Mouse (Mus musculus) liver, embryonic 13.5 days (tissue): ENCODE results near the gene Rps4x. TPM values are rescaled to one million over a fixed set of nuclear protein-coding genes. Genes with fewer than 3 reads are reported as not detected.

Source experiments
- ATAC-seq: fragments of 200-750 bp; cut with Nextera tagmentation; 2 replicates; pipeline ENCODE4 v1.8.0; 2017; ENCODE audit warnings: low read depth, mild to moderate bottlenecking, moderate number of reproducible peaks, moderate library complexity
- DNase-seq: peaks from one replicate; pipeline ENCODE4 v3.0.0; 2022
- H3K27ac ChIP-seq: fragments of 300-500 bp; sonication (generic); 2 replicates; pipeline ENCODE4 v1.5.1; 2015; ENCODE audit warnings: moderate library complexity, mild to moderate bottlenecking, inconsistent platforms
- H3K27me3 ChIP-seq: fragments of 300-500 bp; sonication (generic); 2 replicates; pipeline ENCODE4 v1.6.1; 2015; ENCODE audit warnings: mild to moderate bottlenecking, inconsistent platforms
- H3K36me3 ChIP-seq: fragments of 300-500 bp; sonication (generic); 2 replicates; pipeline ENCODE4 v1.6.1; 2015; ENCODE audit warnings: mild to moderate bottlenecking, inconsistent platforms
- H3K4me1 ChIP-seq: fragments of 300-500 bp; sonication (generic); replicated peaks from 2 replicates; pipeline ENCODE4 v1.6.1; 2015; ENCODE audit warnings: inconsistent platforms
- H3K4me2 ChIP-seq: fragments of 300-500 bp; sonication (generic); 2 replicates; pipeline ENCODE4 v1.6.1; 2015; ENCODE audit warnings: inconsistent platforms, mild to moderate bottlenecking, moderate library complexity
- H3K4me3 ChIP-seq: fragments of 300-500 bp; sonication (generic); replicated peaks from 2 replicates; pipeline ENCODE4 v1.5.1; 2015; ENCODE audit warnings: mild to moderate bottlenecking, inconsistent platforms
- H3K9ac ChIP-seq: fragments of 300-500 bp; sonication (generic); 2 replicates; pipeline ENCODE4 v1.6.1; 2015; ENCODE audit warnings: mild to moderate bottlenecking, inconsistent platforms
- H3K9me3 ChIP-seq: fragments of 300-500 bp; sonication (generic); replicated peaks from 2 replicates; pipeline ENCODE4 v1.6.1; 2016; ENCODE audit warnings: inconsistent platforms
- WGBS: fragments of 180-500 bp; shearing (Covaris S2); methylation state at CpG from one replicate; pipeline ENCODE4 v1.1.7; 2015; ENCODE audit not compliant: insufficient replicate concordance; 5-methylcytosine and 5-hydroxymethylcytosine counted together
- polyA plus RNA-seq: library from polyadenylated mRNA; unstranded; fragments of >200 nt; fragmentation: Nextera tagmentation; extraction: Ambion mirVana; gene quantifications from 2 replicates; pipeline ENCODE4 v1.2.1, GENCODE M21; 2015

The Rps4x gene
- polyA plus RNA-seq, 1 experiment from 2014 or later, result 645 TPM

DNA sequence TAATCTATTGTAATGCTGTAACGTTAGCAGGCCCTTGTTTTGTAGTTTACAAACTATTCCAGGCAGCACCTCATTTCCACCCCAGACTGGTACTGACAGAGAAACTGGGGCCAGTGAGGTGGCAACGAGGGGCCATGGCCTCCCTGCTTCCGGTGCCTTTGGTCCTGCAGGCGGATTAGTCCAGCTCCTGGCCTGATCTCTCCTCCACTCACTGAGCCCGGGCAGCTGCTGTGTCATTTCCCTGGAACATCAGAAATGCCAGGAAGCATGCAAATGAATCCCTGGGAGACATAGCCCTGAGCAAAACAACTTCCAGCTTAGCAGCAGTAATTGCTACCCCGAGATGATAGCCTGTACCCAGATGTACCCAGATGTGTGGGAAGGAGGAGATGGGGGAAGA lies 22.2 kb downstream of the Rps4x start:
- ATAC-seq (no peak), DNase-seq (no peak)
- no peaks in the 10 kb centered on the region for H3K9me3 ChIP-seq
- H3K27ac ChIP-seq, result no peak overlapping the region
- H3K27me3 ChIP-seq, result peaks cover 2% of the 10 kb centered on the region; the same call in 1 of the 2 replicates
- no peak overlapping the region for H3K4me3 ChIP-seq
- WGBS, result 40% methylated on average over 6 of the region's 6 CpGs
- no peaks in the 10 kb centered on the region for H3K36me3 ChIP-seq
- no peak overlapping the region for H3K4me2 ChIP-seq
- no peak overlapping the region for H3K9ac ChIP-seq
- H3K4me1 ChIP-seq, result peaks cover 10% of the 10 kb centered on the region; the same call in 1 of the 2 replicates

DNA sequence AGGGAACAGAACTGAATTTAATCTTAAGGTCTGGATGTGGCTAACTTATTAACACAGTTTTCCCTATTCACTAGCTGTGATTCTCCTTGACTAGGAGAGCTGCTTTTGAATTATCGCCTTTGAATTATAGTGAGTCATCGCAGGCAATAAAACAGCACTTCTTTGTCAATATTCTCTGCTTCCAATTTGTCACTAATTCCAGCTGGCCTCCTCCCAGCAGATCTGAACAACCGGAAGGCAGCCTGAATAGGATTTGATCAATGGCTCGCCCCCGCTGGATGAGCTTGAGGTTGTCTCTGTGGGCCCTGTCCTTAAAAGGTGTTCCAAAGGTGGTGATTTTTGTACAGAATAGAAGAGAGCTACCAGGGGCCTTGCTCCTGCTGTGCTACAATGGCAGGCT lies 22.7 kb downstream of the Rps4x start:
- Histone ChIP-seq H3K9me3 (no peaks in the 10 kb centered on the region), H3K4me1 (peaks cover 10% of the 10 kb centered on the region; the same call in 1 of the 2 replicates), H3K4me3 (no peak overlapping the region), H3K36me3 (no peaks in the 10 kb centered on the region), H3K9ac (no peak overlapping the region), H3K27me3 (peaks cover 2% of the 10 kb centered on the region; the same call in 1 of the 2 replicates), H3K27ac (no peak overlapping the region), H3K4me2 (no peak overlapping the region)
- no peak for ATAC-seq
- no peak for DNase-seq
- 58% methylated on average over 5 of the region's 5 CpGs for WGBS

DNA sequence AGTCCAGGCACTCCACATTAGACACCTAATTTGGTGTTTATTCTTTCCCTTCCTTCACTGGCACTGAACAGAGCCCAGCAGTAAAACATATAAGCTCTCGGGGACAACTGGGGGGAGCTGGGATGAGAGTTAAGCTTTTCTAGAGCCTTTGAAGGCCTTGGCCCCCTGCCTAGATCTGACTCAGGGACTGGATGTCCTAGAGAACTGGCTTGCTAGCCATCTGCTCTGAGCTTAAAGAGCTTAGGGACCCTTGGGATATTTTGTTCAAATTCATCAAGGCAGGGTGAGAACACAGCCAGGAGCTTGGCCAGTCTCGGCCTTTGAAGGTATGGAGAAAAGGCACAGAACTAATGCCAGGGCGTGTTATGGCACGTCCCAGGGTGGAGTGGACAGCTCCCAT lies 25.7 kb downstream of the Rps4x start:
- H3K27me3 ChIP-seq, result no peaks in the 10 kb centered on the region
- 68% methylated on average over 4 of the region's 4 CpGs for WGBS
- H3K27ac ChIP-seq, result no peak overlapping the region
- no peaks in the 10 kb centered on the region for H3K9me3 ChIP-seq
- no peaks in the 10 kb centered on the region for H3K36me3 ChIP-seq
- no peak overlapping the region for H3K4me2 ChIP-seq
- no peaks in the 10 kb centered on the region for H3K4me1 ChIP-seq
- ATAC-seq (no peak), DNase-seq (no peak)
- no peak overlapping the region for H3K4me3 ChIP-seq
- H3K9ac ChIP-seq, result no peak overlapping the region

GRCm38 (mm10) chrX:102163096-102163495 lies 26.1 kb downstream of the Rps4x start:
- Histone ChIP-seq H3K36me3 (no peaks in the 10 kb centered on the region), H3K9ac (no peak overlapping the region), H3K27ac (no peak overlapping the region), H3K27me3 (no peaks in the 10 kb centered on the region), H3K4me2 (no peak overlapping the region), H3K4me1 (0 out of 2 replicates have a peak, but pooled peaks cover under 1% of the 10 kb centered on the region), H3K9me3 (no peaks in the 10 kb centered on the region), H3K4me3 (no peak overlapping the region)
- 27% methylated on average over 2 of the region's 2 CpGs for WGBS
- ATAC-seq (no peak), DNase-seq (no peak)

DNA sequence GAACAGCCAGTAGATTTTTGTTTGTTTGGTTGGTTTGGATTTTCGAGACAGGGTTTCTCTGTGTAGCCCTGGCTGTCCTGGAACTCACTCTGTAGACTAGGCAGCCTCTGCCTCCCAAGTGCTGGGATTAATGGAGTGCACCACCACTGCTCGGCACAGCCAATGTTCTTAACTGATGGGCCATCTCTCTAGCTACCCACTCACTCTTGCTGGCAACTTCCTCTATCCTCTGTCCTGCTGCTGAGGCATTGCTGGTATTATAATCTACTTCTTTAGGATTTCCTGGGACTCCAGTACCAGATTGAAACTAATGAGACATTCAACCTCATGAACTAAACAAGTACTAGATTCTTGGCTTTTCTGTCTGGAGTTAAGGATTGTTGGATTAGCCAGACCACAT lies 28.7 kb downstream of the Rps4x start:
- H3K9ac ChIP-seq, result no peak overlapping the region
- H3K27me3 ChIP-seq, result no peaks in the 10 kb centered on the region
- H3K4me2 ChIP-seq, result no peak overlapping the region
- WGBS, result 57% methylated on average over 2 of the region's 2 CpGs
- ATAC-seq (no peak), DNase-seq (no peak)
- H3K27ac ChIP-seq, result no peak overlapping the region
- no peaks in the 10 kb centered on the region for H3K36me3 ChIP-seq
- H3K4me3 ChIP-seq, result no peak overlapping the region
- peaks cover 8% of the 10 kb centered on the region for H3K4me1 ChIP-seq
- no peaks in the 10 kb centered on the region for H3K9me3 ChIP-seq

DNA sequence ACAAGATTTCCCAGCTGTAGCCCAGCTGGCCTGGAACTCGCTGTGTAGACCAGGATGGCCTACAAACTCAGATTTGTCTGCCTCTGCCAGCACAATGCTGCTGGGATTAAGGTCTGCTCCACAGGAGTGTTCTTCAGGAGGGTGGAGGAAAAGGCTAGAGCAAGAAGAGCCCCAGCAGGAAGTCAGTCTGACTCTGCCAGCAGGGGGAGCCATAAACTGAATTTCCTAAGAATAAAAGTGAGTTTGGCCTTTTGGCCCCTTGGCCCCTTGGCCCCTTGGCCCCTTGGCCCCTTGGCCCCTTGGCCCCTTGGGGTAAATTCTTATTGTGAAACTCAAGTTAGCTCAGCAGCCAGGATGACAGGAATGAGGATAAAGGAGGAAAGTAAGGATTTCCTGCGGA lies 29.4 kb downstream of the Rps4x start:
- Histone ChIP-seq H3K4me1 (peaks cover 12% of the 10 kb centered on the region), H3K9ac (no peak overlapping the region), H3K36me3 (no peaks in the 10 kb centered on the region), H3K27me3 (no peaks in the 10 kb centered on the region), H3K27ac (no peak overlapping the region), H3K9me3 (no peaks in the 10 kb centered on the region), H3K4me2 (no peak overlapping the region), H3K4me3 (no peak overlapping the region)
- ATAC-seq, result no peak
- WGBS, result 59% methylated on average over 2 of the region's 2 CpGs
- DNase-seq, result peak; percentile 20

DNA sequence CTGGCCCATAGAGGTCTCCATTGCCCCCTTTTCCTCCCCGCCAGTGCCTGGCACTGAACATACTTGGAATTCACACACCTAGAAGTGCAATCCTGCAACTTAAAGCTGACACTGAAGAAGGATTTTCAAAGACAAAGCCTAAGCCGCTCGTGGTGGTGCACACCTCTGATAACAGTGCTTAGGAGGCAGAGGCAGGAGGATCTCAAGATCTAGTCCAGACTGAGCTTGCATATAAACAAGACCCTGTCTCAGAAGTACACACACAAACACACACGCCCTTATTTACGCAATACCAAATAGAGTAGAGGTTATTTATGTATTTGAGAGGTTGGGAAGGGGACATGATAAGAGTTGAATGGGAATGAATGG lies 31.8 kb downstream of the Rps4x start:
- ATAC-seq (no peak; the same call in 1 of the 2 replicates), DNase-seq (no peak)
- no peaks in the 10 kb centered on the region for H3K9me3 ChIP-seq
- peak overlapping the region; percentile 67 for H3K9ac ChIP-seq
- no peaks in the 10 kb centered on the region for H3K27me3 ChIP-seq
- H3K4me2 ChIP-seq, result peak overlapping the region; percentile 61
- peaks cover 16% of the 10 kb centered on the region for H3K4me1 ChIP-seq
- H3K4me3 ChIP-seq, result peak overlapping the region; percentile 72
- H3K27ac ChIP-seq, result peak overlapping the region; percentile 83
- H3K36me3 ChIP-seq, result no peaks in the 10 kb centered on the region
- 39% methylated on average over 5 of the region's 5 CpGs for WGBS

DNA sequence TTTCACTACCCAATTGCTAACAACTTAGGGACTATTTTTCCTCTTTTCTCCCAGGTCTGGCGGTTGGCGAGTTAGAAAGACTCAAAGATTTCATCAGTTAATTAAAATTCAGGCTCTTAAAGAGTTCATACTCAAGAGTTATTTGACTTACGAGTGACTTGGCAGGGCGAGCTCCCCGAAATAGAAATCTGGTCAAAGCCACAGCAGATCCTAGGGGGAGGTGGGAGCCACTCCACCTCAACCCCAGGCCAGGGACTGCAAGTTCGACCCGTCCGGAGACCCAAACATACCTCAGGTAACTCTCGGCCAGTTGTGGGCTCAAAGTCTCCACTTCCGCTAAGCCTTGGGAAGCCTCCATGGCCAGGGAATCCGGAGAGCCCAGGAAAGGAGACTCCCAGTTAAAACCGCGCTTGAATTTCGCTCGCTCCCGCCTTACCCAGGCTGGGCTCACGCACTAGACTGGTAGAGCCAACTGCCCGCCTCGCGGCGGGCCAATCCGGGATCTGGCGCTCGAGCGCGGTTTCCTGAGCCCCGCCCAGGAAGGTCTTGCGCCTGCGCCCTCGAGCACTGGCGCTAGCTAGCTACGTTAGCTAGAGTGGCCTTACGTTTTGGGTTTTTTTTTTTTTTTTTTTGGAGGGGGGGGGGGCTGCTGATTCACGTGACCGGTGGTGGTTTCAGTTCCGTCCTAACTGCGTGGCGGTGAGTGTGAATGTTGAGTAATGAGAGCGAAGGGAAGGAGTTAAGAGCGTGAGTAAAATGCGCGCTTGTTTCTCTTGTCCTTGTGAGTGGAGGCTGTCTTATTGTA lies 32.4 kb downstream of the Rps4x start, which contains the start of gene Ercc6l:
Gene Ercc6l, minus strand, starts transcription at position 474 of the 805 bp plus-strand sequence.
- Histone ChIP-seq H3K4me1 (peaks cover 16% of the 10 kb centered on the region), H3K36me3 (peaks cover 3% of the 10 kb centered on the region; the same call in 1 of the 2 replicates), H3K4me3 (peak within 1 kb of the TSS; percentile 72), H3K9me3 (no peaks in the 10 kb centered on the region), H3K9ac (peak within 1 kb of the TSS; percentile 80), H3K4me2 (peak within 1 kb of the TSS; percentile 61), H3K27me3 (no peaks in the 10 kb centered on the region), H3K27ac (peak within 1 kb of the TSS; percentile 83)
- 9% methylated on average over 42 of the region's 42 CpGs for WGBS
- ATAC-seq, result peak; percentile 99
- peak; percentile 87 for DNase-seq

DNA sequence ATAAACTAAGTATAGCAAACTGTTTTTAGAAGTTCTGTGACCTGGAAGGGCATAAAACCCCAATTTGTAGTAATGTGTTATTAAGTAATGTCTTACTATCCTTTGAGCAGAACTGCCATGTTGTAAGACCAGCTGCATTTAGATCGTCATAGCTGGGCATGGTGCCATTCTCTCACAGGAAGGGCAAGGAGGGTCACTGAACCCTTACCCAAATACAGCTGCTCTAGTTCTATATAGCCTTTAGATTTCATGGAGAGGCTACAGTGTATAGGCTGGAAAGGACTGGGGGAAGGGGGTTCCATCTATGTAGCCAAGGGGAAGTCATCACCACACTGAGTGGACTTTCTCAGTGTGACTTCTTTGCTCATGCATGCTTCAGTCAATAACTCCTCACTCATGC lies 48.0 kb downstream of the Rps4x start:
- DNase-seq, result no peak
- Histone ChIP-seq H3K36me3 (peaks cover 40% of the 10 kb centered on the region), H3K9me3 (no peaks in the 10 kb centered on the region), H3K9ac (no peak overlapping the region), H3K27ac (no peak overlapping the region), H3K4me3 (no peak overlapping the region), H3K4me1 (no peaks in the 10 kb centered on the region), H3K4me2 (no peak overlapping the region), H3K27me3 (no peaks in the 10 kb centered on the region)
- ATAC-seq, result no peak
- WGBS, result 78% methylated on average over 1 of the region's 1 CpGs

Other genes with a start within 250 kb of the Rps4x start
- gene Rtl5, start 118.1 kb downstream of the Rps4x start, polyA plus RNA-seq, result 0.15 and 0.25 TPM in 2 replicates
- 51.4 and 58.1 TPM in 2 replicates for gene Pin4, start 69.9 kb downstream of the Rps4x start, polyA plus RNA-seq
- gene Ercc6l, start 32.3 kb downstream of the Rps4x start, polyA plus RNA-seq, result 11.9 and 16.2 TPM in 2 replicates
- 71.0 and 73.5 TPM in 2 replicates for gene Cited1, start 62.8 kb upstream of the Rps4x start, polyA plus RNA-seq